Mouse (Mus musculus) retina, embryonic 14.5 days (tissue): Measurements from ENCODE around the gene Dnajc25.

ENCODE experiments used
- DNase-seq: peaks from one replicate; pipeline ENCODE4 v3.0.0-alpha.2; 2015; ENCODE audit warnings: low spot score

Gene Dnajc25

DNA sequence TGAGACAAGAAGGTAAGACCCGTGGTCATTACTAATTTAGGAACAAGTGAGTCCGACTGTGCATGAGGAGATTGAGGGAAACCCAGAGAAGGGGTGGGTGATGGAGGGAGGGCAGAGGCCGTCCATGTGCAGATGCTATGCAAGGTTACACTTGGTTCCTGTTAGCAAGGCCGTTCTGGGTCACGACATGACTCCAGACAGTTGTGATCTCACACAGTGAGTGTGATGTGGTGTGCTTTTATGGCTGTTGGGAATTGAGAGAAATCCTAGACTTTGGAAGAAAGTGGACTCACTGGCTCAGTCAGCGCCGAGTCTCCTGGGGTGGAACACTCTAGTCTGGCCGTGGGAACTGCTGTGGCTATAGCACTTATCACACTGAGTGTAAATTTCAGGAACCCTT lies 11.3 kb downstream of the Dnajc25 start:
- no peak for DNase-seq

DNA sequence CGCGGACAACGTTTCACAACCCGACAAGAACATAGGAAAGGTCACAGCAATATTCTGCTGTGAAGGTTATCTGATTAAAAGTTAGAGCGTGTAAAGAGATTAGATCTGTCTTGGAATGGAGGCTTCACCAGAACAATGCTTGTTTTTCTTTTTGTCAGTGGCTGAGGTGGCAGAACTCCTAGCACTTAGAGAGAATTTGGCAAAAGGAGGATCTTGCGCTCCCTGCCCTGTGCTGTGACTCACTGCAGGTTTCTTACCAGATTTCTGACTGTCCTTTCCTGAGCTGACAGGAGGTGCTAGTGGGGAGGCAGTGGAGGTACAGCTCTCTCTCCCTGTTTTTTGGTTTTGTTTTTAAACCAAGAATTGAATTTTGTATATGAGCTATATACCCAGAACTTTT lies 12.2 kb downstream of the Dnajc25 start:
- no peak for DNase-seq

DNA sequence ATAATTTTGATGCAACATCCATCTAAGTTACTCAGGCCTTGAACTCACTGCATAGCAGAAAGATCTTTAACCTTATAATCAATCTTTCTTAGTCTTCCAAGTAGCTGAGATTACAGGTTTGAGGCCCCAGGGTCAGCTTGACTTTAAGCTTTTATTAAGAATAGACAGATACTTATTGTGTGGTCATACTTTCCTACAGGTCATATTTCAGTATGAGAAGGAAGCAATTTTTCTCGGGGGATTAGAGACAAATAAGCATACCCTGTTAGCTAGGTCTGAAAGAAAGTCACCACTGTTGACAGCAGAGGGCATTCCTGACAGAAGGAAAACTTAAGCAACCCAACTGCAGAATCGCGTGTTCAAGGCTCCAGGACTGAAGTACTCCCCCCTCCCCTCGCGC lies 13.1 kb downstream of the Dnajc25 start:
- DNase-seq: no peak

DNA sequence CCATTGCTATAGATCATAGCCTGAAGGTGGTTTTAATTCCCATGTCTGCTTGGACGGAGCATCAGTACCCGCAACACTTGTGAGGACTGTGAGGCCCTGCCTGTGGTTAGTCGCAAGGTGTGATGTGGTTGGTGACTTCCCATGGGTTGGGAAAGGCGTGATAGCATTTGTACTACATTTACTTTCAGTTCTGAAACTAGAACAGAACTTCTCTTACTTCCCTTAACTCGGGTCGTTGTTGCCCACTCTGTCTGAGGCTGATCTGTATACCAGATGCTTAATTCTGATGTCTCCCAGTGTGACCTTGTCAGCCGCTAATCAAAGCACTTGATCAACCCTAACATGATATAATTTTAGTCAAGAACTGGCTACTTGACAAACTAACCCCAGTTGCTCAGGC lies 14.3 kb downstream of the Dnajc25 start:
- DNase-seq: no peak

DNA sequence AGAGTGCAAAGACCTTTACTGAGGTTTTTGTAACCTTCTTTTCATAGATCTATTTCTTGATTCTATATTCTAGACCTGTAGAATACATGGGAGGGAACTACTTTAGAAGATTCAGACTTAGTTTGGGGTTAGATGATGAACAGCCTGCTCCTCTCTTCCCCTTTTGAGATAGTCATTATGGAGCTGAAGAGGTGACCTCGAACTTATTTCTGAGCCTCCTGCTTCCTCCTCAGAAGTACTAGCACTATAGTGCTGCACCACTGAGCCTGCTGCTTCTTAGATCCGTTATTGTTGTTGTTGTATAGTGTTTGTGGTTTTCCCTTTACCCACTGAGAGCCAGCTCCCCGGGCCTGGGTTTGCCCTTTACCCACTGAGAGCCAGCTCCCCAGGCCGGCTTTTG lies 14.8 kb downstream of the Dnajc25 start:
- DNase-seq: no peak

DNA sequence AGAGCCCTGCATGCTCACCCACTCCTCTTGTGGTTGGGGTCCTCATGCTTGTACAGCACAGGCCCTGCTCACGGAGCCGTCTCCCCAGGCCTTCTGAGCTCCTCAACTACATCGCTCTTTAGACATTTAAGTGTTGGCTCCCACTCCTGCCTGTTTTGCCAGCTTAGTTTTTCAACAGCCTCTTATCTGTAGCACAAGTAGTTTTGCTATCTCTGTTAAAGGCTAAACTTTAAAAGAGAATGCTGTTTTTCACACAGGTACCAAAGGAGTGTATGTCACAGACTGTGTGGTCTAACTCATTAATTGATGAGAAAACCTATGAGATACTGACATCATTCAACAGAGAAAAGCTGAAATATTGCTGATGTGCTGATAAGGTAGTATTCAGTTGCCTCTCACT lies 16.6 kb downstream of the Dnajc25 start:
- DNase-seq: no peak

DNA sequence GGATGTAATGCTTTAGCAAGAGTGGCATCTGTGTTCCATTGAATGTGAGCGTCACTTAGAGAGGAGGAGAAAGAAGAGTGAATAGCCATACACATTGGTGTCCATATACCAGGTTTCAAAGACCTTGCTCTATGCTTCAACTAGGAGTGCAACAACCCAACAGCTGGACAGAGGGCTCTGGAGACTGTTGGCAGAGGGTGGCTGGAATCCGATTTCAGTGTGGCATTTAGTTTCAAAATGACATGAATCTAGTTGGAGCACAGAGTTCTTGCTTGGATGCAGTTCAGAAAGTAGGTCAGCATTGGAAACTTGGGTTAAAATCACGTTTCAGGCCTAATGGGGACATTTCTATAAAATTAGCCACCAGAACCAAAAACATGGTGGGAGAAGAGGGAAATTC lies 20.3 kb downstream of the Dnajc25 start:
- no peak for DNase-seq

DNA sequence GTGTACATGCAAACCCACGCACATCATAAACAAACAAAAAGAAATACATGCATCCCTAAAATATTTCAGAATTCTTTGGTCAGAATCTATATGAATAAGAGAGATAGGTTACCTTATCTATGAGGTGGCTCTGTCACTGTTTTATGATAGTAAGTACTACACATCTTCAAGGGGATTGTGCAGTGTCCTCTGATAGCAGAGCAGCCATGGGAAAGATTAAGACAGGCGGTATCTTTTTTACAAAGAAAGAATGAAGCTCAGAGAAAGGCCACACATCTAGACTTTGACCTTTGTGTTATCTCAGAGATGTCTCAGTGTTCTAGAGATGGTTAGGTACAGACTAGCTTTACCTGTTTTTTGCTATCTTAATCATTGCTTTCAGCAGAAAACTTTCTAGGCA lies 22.1 kb downstream of the Dnajc25 start:
- DNase-seq: no peak

DNA sequence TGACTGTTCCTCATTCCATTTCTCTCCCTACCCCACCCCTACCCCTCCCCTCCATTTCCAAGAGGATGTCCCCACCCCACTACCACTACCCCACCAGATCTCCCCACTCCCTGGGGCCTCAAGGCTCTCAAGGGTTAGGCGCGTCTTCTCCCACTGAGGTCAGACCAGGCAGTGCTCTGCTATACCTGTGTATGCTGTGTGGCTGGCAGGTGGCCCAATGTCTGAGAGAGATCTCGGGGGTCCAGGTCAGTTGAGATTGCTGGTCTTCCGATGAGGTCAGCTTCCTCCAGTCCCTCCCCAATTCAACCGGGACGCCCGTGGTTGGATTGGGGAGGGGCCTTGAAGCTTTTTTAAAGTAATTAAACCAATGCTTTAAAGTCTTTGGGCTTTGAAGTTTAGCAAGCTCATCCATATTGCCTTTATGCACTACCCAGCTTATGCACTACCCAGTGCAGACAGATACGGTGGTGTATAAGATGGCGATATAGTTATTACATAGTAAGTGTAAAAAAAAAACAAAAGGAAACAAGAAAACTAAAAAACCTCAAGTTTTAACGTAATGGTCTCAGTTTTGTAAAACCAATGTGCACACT lies 39.6 kb downstream of the Dnajc25 start:
- DNase-seq: peak; percentile 3

DNA sequence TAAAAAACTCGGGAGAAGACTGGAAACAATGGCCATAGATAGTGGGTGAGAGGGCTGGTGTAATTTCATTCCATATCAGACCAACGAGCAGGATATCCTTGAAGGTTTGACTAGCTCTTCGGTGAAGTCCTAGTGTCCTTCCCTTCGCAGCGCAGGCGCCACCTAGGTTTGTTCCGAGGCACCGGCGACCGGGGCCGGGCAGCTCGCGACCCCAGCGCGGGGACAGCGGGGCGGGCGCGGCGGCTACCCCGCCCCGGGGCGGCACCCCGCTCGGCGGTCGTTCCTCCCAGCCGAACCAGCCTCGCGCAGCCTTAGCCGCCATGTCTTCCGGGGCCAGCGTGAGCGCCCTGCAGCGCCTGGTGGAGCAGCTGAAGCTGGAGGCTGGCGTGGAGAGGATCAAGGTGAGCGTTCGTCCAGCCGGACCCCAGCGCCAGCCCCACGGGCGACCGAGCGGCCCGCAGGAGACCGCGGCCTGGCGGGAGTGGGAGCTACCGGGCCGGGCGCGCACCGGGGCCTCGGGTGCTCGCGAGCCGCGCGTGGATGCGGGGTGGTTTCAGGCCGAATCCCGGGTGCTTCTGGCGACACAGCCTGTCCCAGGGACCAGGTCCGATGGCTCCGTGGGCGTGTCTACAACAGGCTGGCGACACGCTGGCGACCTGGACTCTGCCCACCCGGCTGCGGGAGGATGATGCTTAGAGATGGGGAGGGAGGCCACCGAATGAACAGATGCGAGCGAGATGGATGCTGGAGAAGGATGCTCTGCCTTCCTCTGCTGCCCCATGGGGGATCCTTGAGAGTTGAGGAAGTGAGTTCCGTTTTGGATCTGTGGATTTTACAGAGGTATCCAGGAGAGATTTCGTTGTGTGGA lies 40.3 kb downstream of the Dnajc25 start, which contains the start of gene Gng10:
Gene Gng10 (plus strand): TSS at position 171 of the 868 bp plus-strand sequence.
- DNase-seq: peak; percentile 73

DNA sequence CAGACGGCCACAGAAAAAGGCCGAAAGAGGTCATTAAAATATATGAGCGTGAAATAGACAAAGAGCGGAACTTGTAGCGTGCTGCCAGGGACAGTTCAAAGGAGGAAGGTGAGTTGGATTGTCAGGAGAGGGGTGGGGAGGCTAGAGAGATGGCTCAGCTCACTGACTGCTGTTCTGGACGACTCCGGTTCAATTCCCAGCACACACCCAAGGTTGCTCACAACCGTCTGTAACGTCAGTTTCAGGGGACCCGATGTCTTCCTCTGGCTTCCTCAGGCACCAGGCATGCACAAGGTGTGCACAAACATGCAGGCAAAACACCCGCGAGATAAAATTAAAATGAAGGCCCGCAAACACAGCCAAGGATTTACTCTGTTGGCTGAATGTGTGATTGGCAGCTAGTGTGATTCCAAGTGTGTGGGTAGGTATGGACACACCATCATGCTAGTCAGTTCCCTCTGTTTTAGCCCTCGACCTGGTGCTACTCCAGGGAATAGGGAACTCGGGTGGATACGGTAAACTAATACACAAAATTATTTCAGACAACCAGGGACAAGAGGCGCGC lies 41.0 kb downstream of the Dnajc25 start:
- peak; percentile 3 for DNase-seq

DNA sequence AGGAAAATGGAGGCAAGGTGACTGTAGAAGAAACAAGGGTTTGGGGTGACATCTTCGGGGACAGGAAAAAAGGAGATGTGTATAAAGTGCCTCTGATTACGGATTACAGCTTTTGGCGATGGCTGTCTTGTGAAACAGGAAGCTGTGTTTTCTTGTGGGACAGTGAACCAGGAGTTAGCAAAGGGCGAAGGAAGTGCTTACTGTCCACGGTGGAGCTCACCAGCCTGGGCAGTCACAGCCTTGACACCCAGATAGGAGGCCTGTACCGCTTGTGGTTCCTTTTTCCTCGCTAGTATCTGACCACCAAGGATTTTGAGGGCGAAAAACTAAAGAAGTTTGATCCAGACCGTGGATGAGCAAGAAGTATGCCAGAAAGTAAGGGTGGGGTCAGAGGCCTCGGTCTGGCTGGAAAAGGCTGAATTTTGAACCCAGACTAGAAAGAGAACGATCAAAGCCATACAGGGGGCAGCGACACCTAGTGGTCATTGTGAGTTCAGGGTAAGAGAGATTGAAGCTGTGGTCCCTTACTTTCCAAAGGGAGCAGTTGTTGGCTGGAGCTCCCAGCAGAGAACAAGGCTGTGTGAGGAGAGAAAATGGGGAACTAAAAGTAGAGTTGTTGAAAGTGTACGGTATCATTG lies 41.7 kb downstream of the Dnajc25 start:
- peak; percentile 92 for DNase-seq

DNA sequence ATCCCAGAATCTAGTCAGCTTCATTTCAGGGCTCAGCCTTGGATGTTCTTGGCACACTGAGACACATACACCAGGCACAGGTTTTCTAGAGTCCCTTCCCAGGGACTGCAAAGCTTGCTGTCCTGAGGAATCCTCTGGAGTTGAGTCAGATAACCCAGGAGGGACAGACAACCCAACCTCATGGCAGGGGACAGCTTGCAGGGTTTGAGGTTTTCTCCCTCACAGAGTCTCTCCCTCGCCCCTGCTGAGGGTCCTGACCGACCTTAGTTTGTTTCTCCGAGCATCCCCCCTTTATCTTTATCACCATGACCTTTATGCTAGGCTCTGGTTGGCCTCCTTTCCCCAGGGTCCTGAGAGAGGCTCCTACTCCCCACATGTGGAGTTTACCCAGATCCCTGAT lies 42.7 kb downstream of the Dnajc25 start:
- no peak for DNase-seq

DNA sequence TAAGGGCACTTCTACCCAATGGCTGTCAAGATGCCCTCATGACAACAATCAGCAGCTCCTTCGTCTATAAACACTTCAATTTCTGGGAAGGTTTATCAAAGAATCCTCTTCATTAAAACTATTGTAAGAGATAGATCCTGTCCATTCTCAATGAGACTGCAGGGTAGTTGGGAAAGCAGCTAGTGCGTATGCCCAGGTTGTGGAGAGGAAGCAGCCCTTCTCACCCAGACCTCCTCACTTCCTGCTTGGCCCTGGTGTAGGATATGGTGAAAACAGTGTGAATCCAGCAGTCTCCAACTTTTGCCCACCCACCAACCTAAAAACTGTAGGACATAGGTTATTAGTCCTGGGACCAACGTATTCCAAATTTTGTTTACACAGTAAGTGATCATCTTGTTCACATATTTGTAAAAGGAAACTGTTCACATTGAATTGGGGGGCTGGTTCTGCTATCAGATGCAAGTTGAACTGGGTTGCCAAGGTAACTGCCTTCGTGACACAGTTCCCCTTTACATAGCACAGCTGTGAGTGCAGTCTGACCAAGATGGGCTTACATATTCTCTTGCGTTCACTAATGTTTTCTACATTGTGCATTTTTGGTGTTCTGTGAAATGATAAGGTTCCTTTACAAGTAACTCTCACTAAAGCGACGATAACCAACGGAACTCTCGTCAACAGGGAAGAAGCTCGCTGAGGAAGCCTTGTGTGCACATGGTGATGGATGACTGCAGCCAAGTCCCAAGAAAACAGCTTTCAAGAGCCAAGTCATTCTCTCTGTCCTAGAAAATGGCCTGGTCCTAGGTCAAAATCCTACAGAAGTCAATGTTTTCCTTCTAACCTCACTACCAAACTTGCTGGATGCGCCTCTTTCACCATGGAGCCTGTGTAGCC lies 45.8 kb downstream of the Dnajc25 start:
- DNase-seq: no peak

DNA sequence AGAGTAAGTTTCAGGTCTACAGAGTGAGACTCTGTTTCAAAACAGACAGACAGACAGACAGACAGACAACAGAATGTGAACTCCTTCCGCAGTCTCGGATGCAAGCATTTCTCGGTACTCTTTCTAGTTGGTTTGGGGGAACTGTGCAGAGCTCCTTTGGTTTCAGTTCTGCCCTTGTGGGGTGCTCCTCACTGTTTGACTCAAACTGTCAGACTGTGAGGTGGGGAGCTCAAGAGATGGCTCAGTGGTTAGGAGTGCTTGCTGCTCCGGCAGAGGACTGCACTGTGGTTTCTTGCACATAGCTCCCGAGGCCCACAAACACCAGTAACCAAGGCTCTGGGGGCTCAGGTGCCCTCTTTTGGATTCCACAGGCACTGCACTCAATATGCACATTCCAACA lies 48.2 kb downstream of the Dnajc25 start:
- no peak for DNase-seq

DNA sequence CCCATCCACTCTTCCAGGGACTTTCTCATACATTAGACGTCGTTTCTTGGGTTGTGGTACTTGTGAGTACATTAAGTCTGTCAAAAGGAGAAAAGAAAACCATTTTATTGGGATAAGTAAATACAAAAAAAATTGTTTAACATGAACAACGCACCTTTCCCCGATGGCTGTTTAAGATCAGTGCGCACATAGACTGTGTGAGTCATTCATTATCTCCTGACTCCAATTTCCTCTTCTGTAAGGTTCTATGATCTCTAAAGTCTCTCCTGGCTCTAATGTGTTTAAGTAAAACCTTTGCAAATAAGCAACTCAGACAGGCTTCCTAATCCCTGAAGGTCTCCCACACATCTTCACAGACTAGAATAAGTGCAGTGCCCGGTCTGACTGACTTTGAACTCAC lies 49.0 kb downstream of the Dnajc25 start:
- DNase-seq: no peak

DNA sequence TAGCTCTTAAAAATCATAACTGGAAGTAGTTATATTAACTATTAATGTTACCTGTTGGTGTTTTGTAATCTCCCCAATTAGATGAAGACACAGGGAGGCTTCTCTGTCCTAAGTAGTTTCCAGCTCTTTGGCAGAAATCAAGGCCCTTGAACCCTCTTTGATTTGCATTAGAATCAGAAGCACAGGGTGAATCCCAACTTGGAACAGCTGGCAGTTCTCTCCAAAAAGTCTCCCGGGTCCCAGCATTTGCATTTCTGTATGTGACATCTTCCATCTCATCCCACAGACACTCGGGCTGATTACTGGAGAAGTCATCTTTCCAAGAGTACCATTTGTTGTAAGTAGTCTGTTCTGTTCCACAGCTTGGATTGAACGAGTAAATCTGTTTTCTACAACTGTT lies 52.4 kb downstream of the Dnajc25 start:
- no peak for DNase-seq

DNA sequence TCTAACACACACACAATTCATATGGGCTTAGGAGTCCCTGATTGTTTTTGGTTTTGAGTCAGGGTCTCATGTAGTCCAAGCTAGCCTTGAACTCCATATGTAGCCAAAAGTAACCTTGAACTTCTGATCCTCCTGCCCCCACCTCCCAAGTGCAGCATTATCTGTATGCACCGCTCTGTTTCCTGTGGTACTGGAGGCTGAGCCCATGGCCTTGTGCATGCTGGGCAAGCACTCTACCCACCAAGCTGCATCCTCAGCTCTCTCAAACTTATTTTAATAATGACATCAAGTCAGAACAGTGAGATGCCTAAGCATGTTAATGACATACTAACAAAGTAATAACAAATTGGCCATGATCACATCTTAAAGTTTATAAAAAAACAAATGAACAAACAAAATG lies 56.2 kb downstream of the Dnajc25 start:
- DNase-seq: no peak

DNA sequence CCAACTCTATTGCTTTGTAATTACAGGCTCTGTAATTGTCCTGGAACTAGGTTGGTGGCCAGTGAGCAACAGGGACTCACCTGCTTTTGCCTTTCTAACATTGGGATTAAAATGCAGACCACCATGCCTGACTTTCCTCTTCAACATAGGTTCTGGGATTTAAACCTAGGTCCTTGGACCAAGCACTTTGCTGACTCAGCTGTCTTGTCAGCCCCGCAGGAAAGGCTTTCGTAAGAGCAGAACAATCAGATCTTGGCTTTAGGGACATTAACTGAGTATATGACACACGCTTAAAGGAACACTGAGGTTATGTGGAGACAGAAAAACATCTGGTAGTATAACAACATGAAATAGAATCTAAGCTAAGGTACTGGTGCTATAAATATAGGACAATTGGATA lies 63.1 kb downstream of the Dnajc25 start:
- no peak for DNase-seq

DNA sequence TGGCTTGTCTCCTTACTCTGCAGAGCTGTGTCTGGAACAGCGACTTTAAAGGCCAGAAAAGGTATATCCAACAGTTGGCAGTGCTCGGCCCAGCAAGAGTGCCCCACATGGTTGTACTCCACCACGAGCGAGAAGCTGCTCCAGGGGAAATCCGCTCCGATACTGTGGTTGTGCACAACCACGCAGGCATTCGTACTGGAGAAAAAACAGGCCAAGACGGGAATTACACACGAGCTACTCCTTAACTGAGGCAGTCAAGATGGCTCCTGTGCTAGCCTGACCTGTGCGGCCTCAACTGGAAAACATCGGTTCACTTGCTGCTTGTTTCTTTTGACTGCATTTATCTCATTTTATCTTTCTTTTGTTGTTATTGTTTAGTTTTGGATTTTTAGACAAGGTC lies 67.7 kb downstream of the Dnajc25 start:
- DNase-seq: no peak

DNA sequence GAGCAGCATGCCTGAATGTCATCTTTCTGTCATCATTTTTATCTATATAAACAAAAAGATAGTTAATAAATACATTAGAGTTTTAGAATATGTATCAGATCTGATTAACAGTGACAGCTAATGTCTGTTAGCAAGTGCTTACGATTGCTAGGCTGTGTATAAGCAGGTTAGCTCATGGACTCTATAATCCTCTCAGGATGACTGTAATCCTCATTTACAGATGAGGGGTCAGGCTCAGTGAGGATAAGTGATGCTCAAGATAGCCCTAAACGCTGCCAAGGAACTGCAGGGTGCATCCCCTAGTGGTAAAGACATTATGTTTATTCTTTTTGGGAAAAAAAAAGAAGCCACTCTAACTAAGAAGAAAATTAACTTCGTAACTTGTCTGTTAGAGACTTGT lies 74.4 kb downstream of the Dnajc25 start:
- peak; percentile 32 for DNase-seq
